Mouse (Mus musculus) fat pad, adult 2 months (tissue): ENCODE measurements around the gene Hbp1.

Experiments
- DNase-seq: peaks from one replicate; pipeline ENCODE4 v3.0.0-alpha.2; 2011; ENCODE audit warnings: low read depth, low spot score; ENCODE audit errors: extremely low read depth

Gene Hbp1

DNA sequence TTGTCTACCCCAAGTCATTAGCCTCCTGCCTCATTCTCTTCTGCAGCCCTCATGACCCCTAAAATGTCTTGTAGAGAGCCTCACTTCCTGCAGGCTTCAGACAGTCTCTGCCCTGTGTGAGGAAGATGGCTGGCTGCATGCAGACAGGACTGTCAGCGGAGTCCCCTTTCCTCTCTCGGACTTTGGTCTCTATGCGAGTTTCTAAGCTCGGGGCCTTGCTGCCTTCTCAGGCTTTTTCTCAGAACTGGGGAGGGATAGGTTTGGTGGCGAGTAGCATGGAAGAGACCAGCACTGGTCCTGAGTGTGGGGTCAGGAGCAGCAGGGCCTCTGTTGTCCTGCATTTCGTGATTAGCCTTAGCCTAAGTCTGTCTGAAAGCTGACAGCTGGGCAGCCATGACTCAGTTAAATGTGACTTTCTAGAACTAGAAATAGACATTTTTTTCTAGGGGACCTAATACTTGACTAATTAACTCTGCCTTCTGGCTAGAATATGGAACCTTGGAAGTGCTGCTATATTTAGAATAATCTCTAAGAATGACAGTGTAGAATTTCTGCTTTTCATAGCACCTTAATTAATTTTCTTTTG is 37.3 kb downstream of the Hbp1 start:
- DNase-seq = no peak

DNA sequence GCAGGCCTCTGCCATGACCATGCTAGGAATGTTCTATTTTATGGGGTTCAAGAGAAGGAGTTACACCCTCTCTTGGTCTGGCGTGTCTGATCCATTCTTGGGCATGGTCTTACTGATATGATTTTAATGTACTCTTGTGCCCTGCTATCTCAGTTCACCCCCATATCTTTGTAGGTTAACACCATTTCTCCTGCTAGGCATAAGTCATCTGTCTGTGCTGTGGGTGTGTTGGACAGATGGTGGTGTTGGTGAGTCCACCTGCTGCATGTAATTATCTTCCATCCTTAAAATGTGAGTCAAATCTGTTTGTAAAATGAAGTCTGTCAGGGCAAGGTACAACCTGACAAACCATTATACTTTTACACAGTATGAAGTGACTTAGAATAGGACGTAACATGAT is 42.9 kb downstream of the Hbp1 start:
- no peak for DNase-seq

- DNase-seq = no peak
Observed at GRCm38 (mm10) chr12:31905696-31906551, 44.4 kb downstream of the Hbp1 start.

DNA sequence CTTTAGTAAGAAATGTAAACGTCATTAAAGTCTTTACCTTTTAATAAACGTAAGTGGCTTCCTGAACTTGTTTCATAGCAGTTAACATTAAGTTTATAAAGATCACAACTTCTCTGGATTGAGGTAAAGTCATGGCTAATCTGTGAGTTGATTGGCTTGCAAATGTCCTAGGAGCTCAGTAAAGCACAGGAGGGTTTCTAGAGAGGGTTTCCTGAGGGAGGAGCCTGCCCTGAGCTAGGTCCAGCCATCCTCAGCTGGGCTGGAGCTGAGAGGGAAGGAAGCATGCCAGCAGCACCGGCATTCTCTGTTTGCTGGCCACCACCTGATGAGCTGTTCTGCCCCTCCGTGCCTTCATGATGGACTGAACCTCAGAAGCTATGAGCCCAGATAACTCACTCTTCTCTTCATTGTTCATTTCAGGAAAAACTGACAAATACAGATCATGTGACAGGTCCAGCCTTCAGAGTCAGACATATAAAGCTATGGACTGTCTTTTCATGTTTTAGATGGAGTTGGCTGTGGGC is 49.9 kb downstream of the Hbp1 start:
- DNase-seq = no peak

GRCm38 (mm10) chr12:31897456-31897855 is 52.9 kb downstream of the Hbp1 start:
- no peak for DNase-seq

- DNase-seq = no peak
Observed at GRCm38 (mm10) chr12:31896986-31897385, 53.3 kb downstream of the Hbp1 start.

DNA sequence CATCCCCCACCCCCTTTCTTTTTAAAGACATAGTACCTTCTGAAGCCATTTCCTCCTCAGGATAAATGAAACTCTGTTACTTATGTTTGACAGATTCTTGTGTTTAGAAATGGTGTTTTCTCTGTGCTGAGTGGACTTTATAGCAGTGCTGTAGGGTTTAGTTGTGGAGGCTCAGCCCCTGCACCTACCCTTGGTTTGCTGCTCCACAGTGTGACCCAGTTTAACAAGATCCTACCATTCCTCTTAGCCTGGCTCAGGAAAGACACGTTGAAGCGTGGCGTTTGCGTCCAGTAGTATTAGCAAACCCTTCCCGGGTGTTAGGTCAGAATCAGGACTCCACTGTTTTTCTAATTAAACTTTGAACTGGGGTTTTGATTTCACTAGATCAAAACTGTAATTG is 54.0 kb downstream of the Hbp1 start:
- no peak for DNase-seq

DNA sequence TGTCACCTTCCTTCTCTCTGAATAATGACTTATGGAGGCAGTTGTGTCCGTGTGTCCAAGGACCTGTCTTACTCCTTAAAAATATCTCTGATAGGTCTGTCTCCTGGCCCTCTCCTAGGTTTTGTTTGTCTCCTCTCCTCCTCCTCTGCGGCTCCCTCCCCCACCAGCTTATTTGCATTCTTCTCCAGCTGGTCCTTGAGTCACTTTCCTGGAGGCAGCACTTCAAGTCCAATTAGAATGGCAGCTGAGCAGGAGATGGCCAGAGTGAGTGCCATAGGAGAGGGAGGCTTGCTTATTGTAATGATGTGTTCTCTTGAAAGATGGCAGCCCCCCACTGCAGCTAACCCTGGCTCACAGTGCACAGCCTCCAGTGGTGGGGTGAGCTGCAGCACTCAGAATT is 54.4 kb downstream of the Hbp1 start:
- DNase-seq = no peak

GRCm38 (mm10) chr12:31895095-31895734 is 55.1 kb downstream of the Hbp1 start:
- no peak for DNase-seq

GRCm38 (mm10) chr12:31892771-31893170 is 57.6 kb downstream of the Hbp1 start:
- DNase-seq = no peak

DNA sequence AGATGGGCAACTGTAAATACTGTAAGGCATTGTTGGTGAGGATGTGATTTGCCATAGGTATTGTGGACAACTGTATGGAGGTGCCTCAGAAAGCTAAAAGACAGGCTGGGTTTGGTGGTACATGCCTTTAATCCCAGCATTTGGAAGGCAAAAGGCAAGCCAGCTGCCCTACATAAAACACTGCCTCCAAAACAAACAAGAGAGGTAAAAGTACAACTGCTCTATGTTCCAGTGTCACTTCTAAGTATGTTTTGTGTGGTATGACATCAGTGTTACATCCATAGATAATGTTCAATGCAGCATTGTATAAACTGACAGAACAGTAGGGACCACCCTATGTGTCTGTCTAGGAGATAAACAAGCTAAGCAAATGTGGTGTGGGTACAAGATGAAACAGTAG is 58.3 kb downstream of the Hbp1 start:
- no peak for DNase-seq

- no peak for DNase-seq
Observed at GRCm38 (mm10) chr12:31890685-31891084, 59.6 kb downstream of the Hbp1 start.

DNA sequence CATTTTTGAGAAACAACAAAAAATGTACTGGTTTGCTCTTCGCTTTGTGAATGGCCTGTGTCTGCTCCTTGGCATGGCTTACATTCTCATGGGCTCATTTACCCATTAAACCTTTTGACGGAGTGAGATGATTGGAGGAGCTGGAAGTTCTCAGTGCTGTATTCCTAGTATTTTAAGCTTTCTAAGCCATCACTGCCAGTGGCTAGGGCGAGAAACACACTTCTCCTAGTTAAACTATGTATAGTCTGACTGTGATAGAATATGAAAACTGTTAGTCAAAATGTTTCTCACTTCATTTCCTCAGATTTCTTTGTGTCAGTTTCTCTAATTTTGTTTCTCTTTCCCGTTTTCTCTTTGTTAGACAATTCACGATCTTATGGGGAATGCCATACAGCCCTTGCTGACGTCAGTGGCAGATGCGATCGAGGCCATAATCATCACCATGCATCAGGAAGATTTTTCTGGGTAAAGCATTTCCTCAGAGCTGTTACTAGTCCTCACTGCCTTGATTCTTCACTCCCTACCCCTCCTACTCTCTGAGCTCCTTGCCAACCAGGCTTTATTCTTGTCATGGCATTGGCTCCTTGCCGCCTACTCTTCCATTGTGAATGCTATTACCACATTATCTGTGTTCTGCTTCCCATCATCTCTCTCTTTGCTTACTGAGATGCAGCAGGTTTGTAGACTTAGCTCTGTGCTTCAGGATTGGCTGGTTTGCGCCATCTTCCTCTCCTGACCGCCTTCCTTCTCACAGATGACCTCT is 64.3 kb downstream of the Hbp1 start:
- DNase-seq = peak; percentile 58

DNA sequence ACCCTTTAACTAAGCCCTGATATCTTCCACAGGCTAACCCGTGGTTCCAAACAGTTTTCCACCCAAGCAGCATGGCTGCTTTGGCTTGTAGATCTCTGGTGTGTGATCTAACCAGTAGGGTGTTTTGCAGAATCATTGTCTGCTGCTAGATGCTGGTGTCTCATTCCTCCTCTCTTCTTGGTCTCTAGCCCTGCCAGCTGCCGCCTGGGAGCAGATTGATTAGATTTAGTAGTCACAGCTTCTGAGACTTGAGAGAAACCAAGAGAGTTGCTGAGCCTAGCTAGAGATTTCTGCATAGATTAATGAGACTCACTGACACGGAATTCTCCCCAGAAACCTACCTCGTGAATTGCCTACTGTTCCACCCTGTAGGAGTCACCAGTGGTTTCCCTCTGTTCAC is 65.3 kb downstream of the Hbp1 start:
- no peak for DNase-seq

- DNase-seq = no peak
Observed at GRCm38 (mm10) chr12:31884365-31884764, 66.0 kb downstream of the Hbp1 start.

DNA sequence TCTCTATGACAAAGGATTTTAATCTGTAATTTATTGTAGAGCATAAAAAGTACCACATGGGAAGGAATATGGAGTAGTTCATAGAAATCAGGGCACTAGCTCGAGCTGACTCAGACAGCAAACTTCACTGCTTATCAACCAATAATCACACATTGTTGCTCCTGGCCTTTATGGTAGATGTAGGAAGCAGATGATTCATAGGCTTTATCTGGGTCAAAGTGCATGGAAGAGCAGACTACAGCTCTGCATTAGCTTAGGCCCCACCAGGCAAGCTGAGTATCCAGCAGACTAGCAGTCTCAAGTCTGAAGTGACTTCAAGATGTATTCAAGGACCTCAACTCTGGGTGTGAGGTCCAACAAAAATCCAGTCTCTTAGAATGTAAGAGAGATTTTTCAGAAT is 67.6 kb downstream of the Hbp1 start:
- no peak for DNase-seq

DNA sequence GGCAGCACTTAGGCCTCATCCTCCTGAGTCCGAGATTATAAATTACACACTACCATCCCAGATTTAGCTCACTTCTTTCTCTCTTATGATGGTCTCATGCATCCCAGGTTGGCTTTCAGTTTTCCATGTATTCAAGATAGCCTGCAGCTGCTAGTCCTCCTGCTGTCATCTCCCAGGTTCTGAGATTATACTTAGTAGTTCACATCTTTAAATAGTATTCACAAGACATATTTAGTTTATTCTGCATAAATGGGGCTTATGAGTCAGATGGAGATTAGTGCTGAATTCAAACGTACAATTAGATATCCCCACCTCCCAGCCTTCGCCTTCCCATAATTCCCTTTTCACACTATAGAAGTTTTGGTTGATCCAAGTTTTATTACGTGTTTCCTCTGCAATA is 73.6 kb downstream of the Hbp1 start:
- DNase-seq = no peak
